Mouse (Mus musculus) MEL (cell line): ENCODE results near the gene Slc22a17. TPM values are rescaled to one million over a fixed set of nuclear protein-coding genes. Genes with fewer than 3 reads are reported as not detected.
A peak's percentile ranks its signal among the peaks of the same experiment; 100 is the strongest.

Source experiments
- DNase-seq: peaks from one replicate; pipeline ENCODE4 v3.0.0; 2011; ENCODE audit warnings: low read depth, low spot score
- H3K27ac ChIP-seq: 2 replicates; pipeline ENCODE4 v1.5.1; 2012; ENCODE audit warnings: low read depth, mild to moderate bottlenecking, control low read depth, low read length, moderate library complexity; ENCODE audit not compliant: control insufficient read depth
- H3K27me3 ChIP-seq, 2 experiments: fragments of 150-350 bp in 1 of 2; sonication (generic) in 1 of 2; 2 replicates each; pipeline ENCODE4 v1.6.1; 2012; ENCODE audit warnings: low read length in 2 of 2, mild to moderate bottlenecking in 2 of 2, improper control_type of control experiment in 1 of 2, moderate library complexity in 1 of 2; ENCODE audit not compliant: insufficient read depth in 2 of 2, control insufficient read depth in 1 of 2
- H3K36me3 ChIP-seq, 2 experiments: 2 replicates each; pipeline ENCODE4 v1.6.1; 2012 to 2014; ENCODE audit warnings: low read length in 2 of 2, improper control_type of control experiment in 1 of 2, inconsistent platforms in 1 of 2, mild to moderate bottlenecking in 1 of 2; ENCODE audit not compliant: insufficient read depth in 2 of 2, control insufficient read depth in 1 of 2
- H3K4me1 ChIP-seq, 2 experiments: fragments of 150-350 bp in 1 of 2; sonication (generic) in 1 of 2; 2 replicates each; pipeline ENCODE4 v1.6.1; 2012; ENCODE audit warnings: low read length in 2 of 2, improper control_type of control experiment in 1 of 2, mild to moderate bottlenecking in 1 of 2; ENCODE audit not compliant: insufficient read depth in 2 of 2, control insufficient read depth in 1 of 2
- H3K4me3 ChIP-seq, 2 experiments: fragments of 150-350 bp in 1 of 2; sonication (generic) in 1 of 2; 2 replicates each; pipeline ENCODE4 v1.5.1; 2012; ENCODE audit warnings: low read depth in 2 of 2, low read length in 2 of 2, mild to moderate bottlenecking in 2 of 2, moderate library complexity in 2 of 2, control low read depth in 1 of 2, improper control_type of control experiment in 1 of 2; ENCODE audit not compliant: control insufficient read depth in 1 of 2, insufficient read depth in 1 of 2
- H3K79me2 ChIP-seq: 2 replicates; pipeline ENCODE4 v1.6.1; 2012; ENCODE audit warnings: mild to moderate bottlenecking, low read length, moderate library complexity; ENCODE audit not compliant: control insufficient read depth, poor library complexity, insufficient read depth
- H3K9ac ChIP-seq: 2 replicates; pipeline ENCODE4 v1.6.1; 2012; ENCODE audit warnings: low read depth, mild to moderate bottlenecking, control low read depth, low read length, moderate library complexity; ENCODE audit not compliant: control insufficient read depth, poor library complexity, severe bottlenecking
- H3K9me3 ChIP-seq: fragments of 150-350 bp; sonication (generic); replicated peaks from 2 replicates; pipeline ENCODE4 v1.6.1; 2012; ENCODE audit warnings: mild to moderate bottlenecking, low read length, improper control_type of control experiment, moderate library complexity; ENCODE audit not compliant: insufficient read depth
- BHLHE40 ChIP-seq: IDR thresholded peaks from 2 replicates; pipeline ENCODE4 v1.6.1; 2012; ENCODE audit warnings: low read depth, mild to moderate bottlenecking, inconsistent platforms, low read length, improper control_type of control experiment, borderline replicate concordance
- CHD2 ChIP-seq: IDR thresholded peaks from 2 replicates; pipeline ENCODE4 v1.6.1; 2011; ENCODE audit warnings: low read length, improper control_type of control experiment
- CTCF ChIP-seq, 3 experiments: IDR thresholded peaks in 2 of 3; conservative IDR thresholded peaks in 1 of 3; 2 replicates each; pipeline ENCODE4 v1.5.1; 2011 to 2012; ENCODE audit warnings: low read length in 3 of 3, low read depth in 2 of 3, mild to moderate bottlenecking in 2 of 3, improper control_type of control experiment in 1 of 3, inconsistent platforms in 1 of 3, mixed read lengths in 1 of 3, moderate library complexity in 1 of 3; ENCODE audit not compliant: control insufficient read depth in 1 of 3, insufficient read depth in 1 of 3, poor library complexity in 1 of 3, severe bottlenecking in 1 of 3
- ELF1 ChIP-seq: IDR thresholded peaks from 2 replicates; pipeline ENCODE4 v1.6.1; 2014; ENCODE audit warnings: low read depth, mild to moderate bottlenecking, inconsistent platforms, low read length, improper control_type of control experiment, moderate library complexity
- EP300 ChIP-seq, 2 experiments: IDR thresholded peaks; 2 replicates each; pipeline ENCODE4 v1.6.1; 2011; ENCODE audit warnings: improper control_type of control experiment in 2 of 2, low read length in 2 of 2, low read depth in 1 of 2, mild to moderate bottlenecking in 1 of 2
- ETS1 ChIP-seq: IDR thresholded peaks from 2 replicates; pipeline ENCODE4 v1.6.1; 2012; ENCODE audit warnings: low read depth, mild to moderate bottlenecking, inconsistent platforms, low read length, improper control_type of control experiment, moderate library complexity
- GABPA ChIP-seq: IDR thresholded peaks from 2 replicates; pipeline ENCODE4 v1.6.1; 2012; ENCODE audit warnings: low read depth, mild to moderate bottlenecking, inconsistent platforms, low read length, improper control_type of control experiment, moderate library complexity
- JUND ChIP-seq: IDR thresholded peaks from 2 replicates; pipeline ENCODE4 v1.6.1; 2011; ENCODE audit warnings: low read depth, mild to moderate bottlenecking, improper control_type of control experiment, low read length
- MAFK ChIP-seq: IDR thresholded peaks from 2 replicates; pipeline ENCODE4 v1.6.1; 2011; ENCODE audit warnings: low read depth, mild to moderate bottlenecking, low read length, improper control_type of control experiment, borderline replicate concordance
- MAX ChIP-seq: IDR thresholded peaks from 2 replicates; pipeline ENCODE4 v1.6.1; 2011; ENCODE audit warnings: low read length, improper control_type of control experiment
- MAZ ChIP-seq: IDR thresholded peaks from 2 replicates; pipeline ENCODE4 v1.6.1; 2012; ENCODE audit warnings: low read depth, mild to moderate bottlenecking, inconsistent platforms, low read length, improper control_type of control experiment
- MXI1 ChIP-seq: IDR thresholded peaks from 2 replicates; pipeline ENCODE4 v1.6.1; 2011; ENCODE audit warnings: mild to moderate bottlenecking, low read depth, low read length, improper control_type of control experiment
- MYC ChIP-seq: IDR thresholded peaks from 2 replicates; pipeline ENCODE4 v1.6.1; 2011; ENCODE audit warnings: low read depth, mild to moderate bottlenecking, low read length, improper control_type of control experiment, moderate library complexity
- NELFE ChIP-seq: IDR thresholded peaks from 2 replicates; pipeline ENCODE4 v1.6.1; 2011; ENCODE audit warnings: low read depth, low read length, improper control_type of control experiment
- NRF1 ChIP-seq: IDR thresholded peaks from 2 replicates; pipeline ENCODE4 v1.6.1; 2014; ENCODE audit warnings: low read depth, mild to moderate bottlenecking, inconsistent platforms, low read length, improper control_type of control experiment, moderate library complexity; ENCODE audit not compliant: poor library complexity, insufficient read depth, severe bottlenecking
- POLR2AphosphoS2 ChIP-seq: IDR thresholded peaks from 2 replicates; pipeline ENCODE4 v1.6.1; 2011; ENCODE audit warnings: low read length, improper control_type of control experiment
- RAD21 ChIP-seq: IDR thresholded peaks from 2 replicates; pipeline ENCODE4 v1.6.1; 2011; ENCODE audit warnings: mild to moderate bottlenecking, low read depth, low read length, improper control_type of control experiment
- RCOR1 ChIP-seq: IDR thresholded peaks from 2 replicates; pipeline ENCODE4 v1.6.1; 2012; ENCODE audit warnings: low read depth, mild to moderate bottlenecking, inconsistent platforms, low read length, improper control_type of control experiment
- SMC3 ChIP-seq: IDR thresholded peaks from 2 replicates; pipeline ENCODE4 v1.6.1; 2011; ENCODE audit warnings: low read depth, low read length, improper control_type of control experiment
- TAL1 ChIP-seq: IDR thresholded peaks from 2 replicates; pipeline ENCODE4 v1.6.1; 2012; ENCODE audit warnings: mild to moderate bottlenecking, inconsistent platforms, low read length, moderate library complexity, mixed read lengths
- TBP ChIP-seq: IDR thresholded peaks from 2 replicates; pipeline ENCODE4 v1.8.0; 2011; ENCODE audit warnings: low read depth, low read length, improper control_type of control experiment
- TCF12 ChIP-seq: IDR thresholded peaks from 2 replicates; pipeline ENCODE4 v1.6.1; 2014; ENCODE audit warnings: low read depth, mild to moderate bottlenecking, inconsistent platforms, low read length, improper control_type of control experiment, moderate library complexity
- UBTF ChIP-seq: IDR thresholded peaks from 2 replicates; pipeline ENCODE4 v1.6.1; 2012; ENCODE audit warnings: low read depth, mild to moderate bottlenecking, inconsistent platforms, low read length, improper control_type of control experiment, moderate library complexity, borderline replicate concordance; ENCODE audit not compliant: insufficient read depth
- USF1 ChIP-seq: IDR thresholded peaks from 2 replicates; pipeline ENCODE4 v1.6.1; 2014; ENCODE audit warnings: low read depth, mild to moderate bottlenecking, inconsistent platforms, low read length, improper control_type of control experiment, moderate library complexity
- USF2 ChIP-seq, 2 experiments: IDR thresholded peaks; 2 replicates each; pipeline ENCODE4 v1.6.1; 2011 to 2012; ENCODE audit warnings: improper control_type of control experiment in 2 of 2, low read length in 2 of 2, borderline replicate concordance in 1 of 2, inconsistent platforms in 1 of 2, low read depth in 1 of 2, mild to moderate bottlenecking in 1 of 2; ENCODE audit not compliant: insufficient read depth in 1 of 2
- ZKSCAN1 ChIP-seq: IDR thresholded peaks from 2 replicates; pipeline ENCODE4 v1.6.1; 2012; ENCODE audit warnings: low read depth, mild to moderate bottlenecking, inconsistent platforms, low read length, improper control_type of control experiment, moderate library complexity
- ZMIZ1 ChIP-seq: IDR thresholded peaks from 2 replicates; pipeline ENCODE4 v1.6.1; 2012; ENCODE audit warnings: low read depth, mild to moderate bottlenecking, inconsistent platforms, low read length, improper control_type of control experiment, moderate library complexity
- ZNF384 ChIP-seq: IDR thresholded peaks from 2 replicates; pipeline ENCODE4 v1.6.1; 2012; ENCODE audit warnings: low read depth, mild to moderate bottlenecking, inconsistent platforms, low read length, improper control_type of control experiment
- polyA plus RNA-seq, 2 experiments: library from polyadenylated mRNA; stranded (reverse) in 1 of 2; unstranded in 1 of 2; fragments of >175 nt in 1 of 2; fragments of >200 nt in 1 of 2; gene quantifications; 2 replicates each; pipeline versions ENCODE4 v1.2.1 to v1.2.4; 2012; ENCODE audit warnings: low replicate concordance in 2 of 2, low read depth in 1 of 2; ENCODE audit not compliant: insufficient read length in 2 of 2, insufficient read depth in 1 of 2, missing spikeins in 1 of 2
- total RNA-seq: library from RNA; depleted of rRNA; stranded (reverse); fragments of 300-350 nt; gene quantifications from 2 replicates; pipeline ENCODE4 v1.2.3, GENCODE M21; 2012

The Slc22a17 gene
- total and polyA plus RNA-seq, 3 experiments: 0.31 to 1.1 TPM; not detected in 1

DNA sequence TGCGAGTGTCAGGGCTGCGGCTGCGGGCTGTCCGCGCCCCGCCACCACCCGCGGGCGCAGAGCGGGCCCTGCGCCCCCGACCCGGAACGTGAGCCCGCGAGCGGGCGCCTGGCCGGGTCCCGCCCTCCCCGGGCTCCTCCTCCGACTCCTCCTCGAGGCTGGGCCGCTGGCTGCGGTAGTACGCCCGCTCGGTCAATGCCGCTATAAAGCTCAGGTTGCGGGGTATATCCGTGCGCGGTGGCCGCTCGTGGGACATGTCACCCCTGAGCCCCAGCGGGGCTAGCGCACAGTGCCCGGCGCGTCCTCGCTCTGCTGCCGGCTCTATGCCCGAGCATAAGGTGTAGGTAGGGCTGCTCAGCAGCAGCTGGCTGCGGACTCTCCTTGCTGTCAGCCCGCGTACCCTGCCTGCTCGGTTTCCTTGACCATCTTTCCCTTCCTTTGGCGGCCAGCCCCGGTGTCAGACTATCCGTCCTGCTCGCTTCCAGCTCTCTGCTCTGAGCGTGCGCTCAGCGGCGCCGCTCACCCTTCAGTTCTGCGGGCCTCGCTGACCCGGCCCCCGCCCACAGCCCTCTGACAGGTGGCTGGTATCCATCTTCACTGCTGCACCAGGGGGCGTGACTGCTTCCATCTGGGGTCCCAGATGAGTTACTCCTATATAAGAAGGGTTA, 35.8 kb downstream of the Slc22a17 start, which contains the start of gene Ppp1r3e:
Ppp1r3e (minus strand) TSS at position 503 of the 668 bp plus-strand sequence.
- Histone ChIP-seq H3K27ac (no peak within 1 kb of the TSS), H3K36me3 (peaks cover 0 to 9% of the 10 kb centered on the region in 2 experiments; a peak in 1 of 4 replicates), H3K9ac (peak within 1 kb of the TSS; percentile 90), H3K27me3 (no peaks in the 10 kb centered on the region), H3K4me3 (peak within 1 kb of the TSS; percentile 90 to 92), H3K9me3 (no peaks in the 10 kb centered on the region), H3K79me2 (peaks cover 2% of the 10 kb centered on the region; the same call in 1 of the 2 replicates)
- peak; percentile 77 for DNase-seq
- TF ChIP-seq GABPA (no peak), MAFK (no peak), TBP (0 out of 2 replicates have a peak, but pooled peaks have one; percentile 6), EP300 (IDR thresholded peaks at IDR 0.05; ENCODE audit: low read depth in 1 of 2, low read length in 2 of 2) (no peak), CHD2 (no peak), UBTF (0 out of 2 replicates have a peak, but pooled peaks have one; percentile 10), USF2 (IDR thresholded peaks at IDR 0.05; ENCODE audit: borderline replicate concordance in 1 of 2, insufficient read depth in 1 of 2, low read depth in 1 of 2, low read length in 2 of 2) (no peak), CTCF (IDR thresholded peaks at IDR 0.05 in 2 of 3, conservative IDR thresholded peaks at IDR 0.05 in 1 of 3; ENCODE audit: control insufficient read depth in 1 of 3, insufficient read depth in 1 of 3, low read depth in 2 of 3, low read length in 3 of 3, poor library complexity in 1 of 3, severe bottlenecking in 1 of 3) (0 out of 6 replicates have a peak, but pooled peaks of 1 of the 3 experiments have one; percentile 1), RAD21 (no peak), USF1 (no peak), ZMIZ1 (no peak), BHLHE40 (no peak), MAZ (no peak), POLR2AphosphoS2 (no peak), MYC (no peak), ETS1 (no peak), TAL1 (no peak), RCOR1 (no peak)
- TF ChIP-seq, all 39 proteins: peak for 3
- H3K4me1 ChIP-seq: peaks cover 3 to 14% of the 10 kb centered on the region in 2 experiments

DNA sequence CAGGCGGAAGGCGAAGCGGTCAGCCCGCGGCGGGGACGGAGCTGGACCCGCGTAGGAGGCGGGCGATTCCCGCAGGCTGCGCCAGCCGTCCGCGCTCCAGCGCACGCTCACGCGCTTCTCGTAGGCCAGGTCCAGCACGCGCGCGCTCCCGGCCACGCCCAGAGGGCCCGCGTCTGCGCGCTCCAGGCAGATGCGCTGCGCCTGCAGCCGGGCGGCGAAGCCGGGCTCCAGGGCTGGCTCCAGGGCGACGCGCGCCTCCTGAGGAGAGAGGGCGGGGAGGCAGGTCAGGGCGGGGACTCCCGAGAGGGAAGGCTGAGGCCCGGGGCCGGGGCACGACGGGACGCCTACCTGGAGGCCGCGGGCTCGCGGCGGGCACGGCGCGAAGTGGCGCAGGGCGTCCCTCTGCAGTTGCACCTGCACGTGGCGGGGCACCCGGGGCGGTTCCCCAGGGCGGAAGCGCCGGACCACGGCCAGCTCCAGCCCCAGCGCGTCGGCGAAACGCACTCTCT, 36.3 kb downstream of the Slc22a17 start:
- Histone ChIP-seq H3K36me3 (peaks cover 0 to 9% of the 10 kb centered on the region in 2 experiments; a peak in 1 of 4 replicates), H3K9me3 (no peaks in the 10 kb centered on the region), H3K4me1 (peaks cover 3 to 11% of the 10 kb centered on the region in 2 experiments), H3K9ac (peak overlapping the region; percentile 90), H3K27me3 (no peaks in the 10 kb centered on the region), H3K4me3 (peak overlapping the region; percentile 90 to 92), H3K79me2 (peaks cover 2% of the 10 kb centered on the region; the same call in 1 of the 2 replicates), H3K27ac (no peak overlapping the region)
- DNase-seq: peak; percentile 96
- TF ChIP-seq ZNF384 (no peak), ZMIZ1 (no peak), ELF1 (0 out of 2 replicates have a peak, but pooled peaks have one; percentile 8), NRF1 (peak; percentile 80), BHLHE40 (peak; percentile 54; the same call in 1 of the 2 replicates), MXI1 (peak; percentile 81; the same call in 1 of the 2 replicates), MAZ (peak; percentile 39; the same call in 1 of the 2 replicates), CTCF (IDR thresholded peaks at IDR 0.05 in 2 of 3, conservative IDR thresholded peaks at IDR 0.05 in 1 of 3; ENCODE audit: control insufficient read depth in 1 of 3, insufficient read depth in 1 of 3, low read depth in 2 of 3, low read length in 3 of 3, poor library complexity in 1 of 3, severe bottlenecking in 1 of 3) (no peak), TBP (0 out of 2 replicates have a peak, but pooled peaks have one; percentile 5), JUND (no peak), TCF12 (peak; percentile 38; the same call in 1 of the 2 replicates), NELFE (peak; percentile 77), MYC (peak; percentile 59; the same call in 1 of the 2 replicates), SMC3 (no peak), MAX (peak; percentile 69), MAFK (no peak), ZKSCAN1 (no peak)
